Mouse (Mus musculus): ENCODE data around the gene Zfp358.

- TF ChIP-seq CTCF (IDR thresholded peaks at IDR 0.05; ENCODE audit: low read depth, low read length) (no peak), EP300 (IDR thresholded peaks at IDR 0.05; ENCODE audit: insufficient read depth, low read depth, low read length) (no peak)
Observed at GRCm38 (mm10) chr8:3515771-3516417, 23.0 kb downstream of the Zfp358 start.
